Mouse (Mus musculus): ENCODE measurements around the gene Efcab6. TPM values are rescaled to one million over a fixed set of nuclear protein-coding genes. Genes with fewer than 3 reads are reported as not detected.

The Efcab6 gene
- polyA plus RNA-seq, 1 experiment from 2014 or later = 0.22 TPM

DNA sequence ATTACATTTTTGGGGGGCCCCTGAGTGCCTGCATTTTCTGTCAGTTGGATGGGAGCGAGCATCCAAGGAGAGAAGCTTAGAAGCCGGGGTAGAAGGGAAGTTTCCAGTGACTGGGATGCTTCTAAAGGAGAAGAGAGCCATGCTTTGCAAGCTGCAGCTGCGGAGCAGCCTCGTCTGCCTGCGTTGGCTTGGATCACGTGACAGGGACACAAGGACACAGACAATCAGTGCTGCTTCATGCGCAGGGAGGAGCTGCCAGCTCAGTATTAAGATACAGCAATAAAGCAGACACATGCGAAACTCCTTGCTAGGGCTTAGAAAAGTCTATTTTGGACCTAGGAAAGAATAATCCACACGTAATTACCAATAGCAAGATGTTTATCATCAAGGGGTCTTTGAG, 167.9 kb downstream of the Efcab6 start:
- ATAC-seq (ENCODE audit: low FRiP score, low TSS enrichment) (no peak), DNase-seq (peak; percentile 82)
- Histone ChIP-seq H3K4me2 (ENCODE audit: low read length) (peak overlapping the region; percentile 22; the same call in 1 of the 2 replicates), H3K27me3 (ENCODE audit: control insufficient read depth, insufficient read depth, low read length) (no peaks in the 10 kb centered on the region), H3K9ac (replicated peaks; ENCODE audit: low read length) (peak overlapping the region; percentile 26; the same call in 1 of the 2 replicates), H3K27ac (replicated peaks; ENCODE audit: low read depth, low read length) (0 out of 2 replicates have a peak overlapping the region, but pooled peaks have one; percentile 13), H3K4me3 (replicated peaks; ENCODE audit: low read depth, low read length) (no peak overlapping the region), H3K9me3 (ENCODE audit: control insufficient read depth, low read length) (no peaks in the 10 kb centered on the region), H3K36me3 (ENCODE audit: control insufficient read depth, insufficient read depth, low read length) (no peaks in the 10 kb centered on the region), H3K4me1 (ENCODE audit: control insufficient read depth, insufficient read depth, low read length) (0 out of 2 replicates have a peak, but pooled peaks cover 8% of the 10 kb centered on the region)
- 35% methylated on average over 9 of the region's 9 CpGs for WGBS

DNA sequence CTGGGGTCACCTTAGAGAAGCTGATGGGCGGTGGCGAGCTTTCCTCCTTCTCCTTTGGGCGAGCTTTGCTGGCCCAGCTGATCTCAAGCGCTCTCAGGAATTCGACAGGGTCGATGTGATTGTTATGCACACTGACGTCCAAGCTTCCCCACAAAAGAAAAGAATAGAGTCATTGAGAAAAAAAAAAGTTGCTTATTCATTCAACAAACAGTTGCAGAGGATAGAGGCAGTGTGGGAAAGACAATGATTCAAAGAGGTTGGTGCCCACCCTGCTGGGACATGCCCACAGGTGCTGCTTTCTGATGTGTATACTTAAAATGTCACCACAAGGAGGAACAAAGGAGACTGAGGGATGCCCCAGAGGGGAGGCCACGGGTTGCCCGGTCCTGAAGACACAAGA, 169.2 kb downstream of the Efcab6 start:
- H3K4me1 ChIP-seq (ENCODE audit: control insufficient read depth, insufficient read depth, low read length) = 0 out of 2 replicates have a peak, but pooled peaks cover 8% of the 10 kb centered on the region
- H3K4me2 ChIP-seq (ENCODE audit: low read length) = no peak overlapping the region
- H3K4me3 ChIP-seq (replicated peaks; ENCODE audit: low read depth, low read length) = no peak overlapping the region
- no peak overlapping the region for H3K27ac ChIP-seq (replicated peaks; ENCODE audit: low read depth, low read length)
- H3K9me3 ChIP-seq (ENCODE audit: control insufficient read depth, low read length) = no peaks in the 10 kb centered on the region
- no peaks in the 10 kb centered on the region for H3K27me3 ChIP-seq (ENCODE audit: control insufficient read depth, insufficient read depth, low read length)
- WGBS = 13% methylated on average over 9 of the region's 9 CpGs
- H3K9ac ChIP-seq (replicated peaks; ENCODE audit: low read length) = no peak overlapping the region
- H3K36me3 ChIP-seq (ENCODE audit: control insufficient read depth, insufficient read depth, low read length) = no peaks in the 10 kb centered on the region
- no peak for ATAC-seq (ENCODE audit: low FRiP score, low TSS enrichment)
- DNase-seq = no peak

DNA sequence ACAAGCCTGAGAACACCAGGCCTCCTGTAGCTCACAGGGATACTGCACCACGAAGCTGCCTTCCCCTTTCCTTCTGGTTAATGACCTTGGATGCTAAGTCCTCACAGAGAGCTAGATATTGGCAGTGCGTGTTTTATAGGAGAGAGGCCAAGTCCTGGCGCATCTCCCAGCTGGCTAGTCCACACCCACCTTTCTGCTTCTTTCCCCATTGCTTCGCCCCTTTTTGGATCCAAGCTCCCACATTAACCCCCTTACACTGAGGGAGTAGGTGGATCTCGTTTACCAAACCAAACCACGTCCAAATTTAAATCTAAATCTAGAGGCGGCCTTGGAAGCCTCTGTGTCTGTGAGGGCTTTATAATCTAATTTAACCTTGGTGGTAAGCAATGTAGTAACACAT, 170.9 kb downstream of the Efcab6 start:
- ATAC-seq (ENCODE audit: low FRiP score, low TSS enrichment) (no peak), DNase-seq (no peak)
- Histone ChIP-seq H3K27me3 (ENCODE audit: control insufficient read depth, insufficient read depth, low read length) (no peaks in the 10 kb centered on the region), H3K36me3 (ENCODE audit: control insufficient read depth, insufficient read depth, low read length) (no peaks in the 10 kb centered on the region), H3K9me3 (ENCODE audit: control insufficient read depth, low read length) (no peaks in the 10 kb centered on the region), H3K4me3 (replicated peaks; ENCODE audit: low read depth, low read length) (no peak overlapping the region), H3K27ac (replicated peaks; ENCODE audit: low read depth, low read length) (no peak overlapping the region), H3K4me2 (ENCODE audit: low read length) (no peak overlapping the region), H3K4me1 (ENCODE audit: control insufficient read depth, insufficient read depth, low read length) (0 out of 2 replicates have a peak, but pooled peaks cover 8% of the 10 kb centered on the region), H3K9ac (replicated peaks; ENCODE audit: low read length) (no peak overlapping the region)
- WGBS = 81% methylated on average over 7 of the region's 7 CpGs

DNA sequence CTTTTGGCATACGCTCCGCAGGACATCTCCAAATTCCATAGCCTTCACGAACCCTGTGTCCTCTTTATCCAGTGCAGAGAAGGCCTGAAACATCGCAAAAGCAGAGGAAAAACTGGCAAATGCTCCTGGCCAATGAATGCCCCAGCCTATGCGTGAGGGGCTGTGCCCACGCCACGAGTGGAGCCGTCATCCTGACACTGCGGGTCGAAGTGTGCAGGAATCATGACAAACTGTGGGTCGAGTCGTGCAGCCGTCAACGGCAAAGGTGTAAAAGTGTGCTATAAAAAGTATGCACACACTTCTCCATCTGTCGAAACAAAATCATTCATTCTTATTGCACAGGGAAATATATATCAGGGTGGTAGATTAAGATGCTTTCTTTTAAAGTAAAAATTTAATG, 172.3 kb downstream of the Efcab6 start:
- Histone ChIP-seq H3K9ac (replicated peaks; ENCODE audit: low read length) (no peak overlapping the region), H3K36me3 (ENCODE audit: control insufficient read depth, insufficient read depth, low read length) (no peaks in the 10 kb centered on the region), H3K4me1 (ENCODE audit: control insufficient read depth, insufficient read depth, low read length) (0 out of 2 replicates have a peak, but pooled peaks cover 8% of the 10 kb centered on the region), H3K4me2 (ENCODE audit: low read length) (no peak overlapping the region), H3K27ac (replicated peaks; ENCODE audit: low read depth, low read length) (no peak overlapping the region), H3K4me3 (replicated peaks; ENCODE audit: low read depth, low read length) (no peak overlapping the region), H3K9me3 (ENCODE audit: control insufficient read depth, low read length) (no peaks in the 10 kb centered on the region), H3K27me3 (ENCODE audit: control insufficient read depth, insufficient read depth, low read length) (no peaks in the 10 kb centered on the region)
- no peak for ATAC-seq (ENCODE audit: low FRiP score, low TSS enrichment)
- no peak for DNase-seq
- WGBS = 89% methylated on average over 15 of the region's 15 CpGs

DNA sequence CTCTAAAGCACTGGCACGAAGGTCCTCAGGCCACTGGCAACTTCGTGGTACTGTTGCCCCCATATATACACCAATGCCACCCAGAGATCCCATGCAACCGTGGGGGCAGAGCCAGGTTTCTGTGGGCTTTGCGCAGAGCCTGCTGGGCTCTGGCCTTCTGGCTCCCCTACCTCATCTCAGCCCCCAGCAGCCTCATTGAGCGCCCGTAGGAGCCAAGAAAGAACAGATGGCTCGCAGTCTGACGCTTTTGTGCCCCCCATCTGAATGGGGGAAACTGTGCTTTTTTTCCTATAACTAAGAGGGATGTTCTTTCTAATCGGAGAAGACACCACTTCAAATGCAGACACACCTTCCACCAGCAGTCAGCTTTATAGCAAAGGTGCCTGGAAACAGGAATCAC, 180.9 kb downstream of the Efcab6 start:
- WGBS = 86% methylated on average over 9 of the region's 9 CpGs
- no peak overlapping the region for H3K4me3 ChIP-seq (replicated peaks; ENCODE audit: low read depth, low read length)
- ATAC-seq (ENCODE audit: low FRiP score, low TSS enrichment) (no peak), DNase-seq (no peak)
- no peak overlapping the region for H3K4me2 ChIP-seq (ENCODE audit: low read length)
- no peaks in the 10 kb centered on the region for H3K4me1 ChIP-seq (ENCODE audit: control insufficient read depth, insufficient read depth, low read length)
- H3K9ac ChIP-seq (replicated peaks; ENCODE audit: low read length) = no peak overlapping the region
- H3K27ac ChIP-seq (replicated peaks; ENCODE audit: low read depth, low read length) = no peak overlapping the region
- no peaks in the 10 kb centered on the region for H3K9me3 ChIP-seq (ENCODE audit: control insufficient read depth, low read length)
- no peaks in the 10 kb centered on the region for H3K36me3 ChIP-seq (ENCODE audit: control insufficient read depth, insufficient read depth, low read length)
- H3K27me3 ChIP-seq (ENCODE audit: control insufficient read depth, insufficient read depth, low read length) = no peaks in the 10 kb centered on the region

DNA sequence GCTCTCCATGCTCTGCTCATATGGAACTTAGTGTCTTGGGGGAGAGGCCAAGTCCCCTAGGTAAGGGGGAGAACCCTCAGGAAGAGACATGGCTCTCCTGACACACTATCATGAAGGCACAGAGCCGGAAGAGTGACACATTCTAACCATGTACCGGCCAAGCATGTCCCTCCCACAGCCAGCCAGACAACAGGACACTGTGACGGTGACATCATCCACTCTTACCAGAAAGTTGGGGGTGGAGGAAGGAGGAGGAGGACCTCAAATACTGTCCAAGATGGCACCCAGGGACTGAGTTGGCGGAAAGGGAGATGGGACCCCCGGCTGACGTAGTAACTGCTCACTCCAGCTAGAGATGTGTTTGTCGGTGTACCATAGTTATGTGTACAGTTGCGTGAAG, 181.4 kb downstream of the Efcab6 start:
- ATAC-seq (ENCODE audit: low FRiP score, low TSS enrichment) (no peak), DNase-seq (no peak)
- H3K4me2 ChIP-seq (ENCODE audit: low read length) = no peak overlapping the region
- no peaks in the 10 kb centered on the region for H3K9me3 ChIP-seq (ENCODE audit: control insufficient read depth, low read length)
- H3K4me3 ChIP-seq (replicated peaks; ENCODE audit: low read depth, low read length) = no peak overlapping the region
- H3K9ac ChIP-seq (replicated peaks; ENCODE audit: low read length) = no peak overlapping the region
- 96% methylated on average over 8 of the region's 8 CpGs for WGBS
- H3K4me1 ChIP-seq (ENCODE audit: control insufficient read depth, insufficient read depth, low read length) = no peaks in the 10 kb centered on the region
- H3K27ac ChIP-seq (replicated peaks; ENCODE audit: low read depth, low read length) = no peak overlapping the region
- no peaks in the 10 kb centered on the region for H3K36me3 ChIP-seq (ENCODE audit: control insufficient read depth, insufficient read depth, low read length)
- H3K27me3 ChIP-seq (ENCODE audit: control insufficient read depth, insufficient read depth, low read length) = no peaks in the 10 kb centered on the region

DNA sequence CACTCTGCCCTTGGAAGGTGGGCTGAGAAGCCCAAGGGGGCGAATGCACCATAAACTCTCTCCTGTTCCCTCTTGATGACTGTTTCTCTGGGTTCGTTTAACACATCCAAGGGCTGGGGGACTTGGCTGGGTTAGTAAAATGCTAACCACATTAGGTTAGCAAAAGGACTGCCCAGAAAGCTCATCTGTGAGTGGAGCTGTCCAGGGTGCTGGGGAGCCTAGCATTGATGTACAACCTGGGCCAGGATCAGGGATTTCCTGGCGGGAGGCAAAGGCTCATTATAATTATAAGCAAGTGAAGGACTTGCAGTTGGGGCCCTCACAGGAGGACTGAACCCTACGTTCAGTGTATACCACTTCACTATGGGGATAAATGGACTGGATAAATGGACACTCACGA, 185.3 kb downstream of the Efcab6 start:
- ATAC-seq (ENCODE audit: low FRiP score, low TSS enrichment) = no peak
- Histone ChIP-seq H3K27ac (replicated peaks; ENCODE audit: low read depth, low read length) (no peak overlapping the region), H3K27me3 (ENCODE audit: control insufficient read depth, insufficient read depth, low read length) (no peaks in the 10 kb centered on the region), H3K9me3 (ENCODE audit: control insufficient read depth, low read length) (peaks cover 7% of the 10 kb centered on the region; the same call in 1 of the 2 replicates), H3K4me3 (replicated peaks; ENCODE audit: low read depth, low read length) (no peak overlapping the region), H3K9ac (replicated peaks; ENCODE audit: low read length) (no peak overlapping the region), H3K36me3 (ENCODE audit: control insufficient read depth, insufficient read depth, low read length) (no peaks in the 10 kb centered on the region), H3K4me2 (ENCODE audit: low read length) (no peak overlapping the region), H3K4me1 (ENCODE audit: control insufficient read depth, insufficient read depth, low read length) (no peaks in the 10 kb centered on the region)
- peak; percentile 29 for DNase-seq
- WGBS = 27% methylated on average over 5 of the region's 5 CpGs

DNA sequence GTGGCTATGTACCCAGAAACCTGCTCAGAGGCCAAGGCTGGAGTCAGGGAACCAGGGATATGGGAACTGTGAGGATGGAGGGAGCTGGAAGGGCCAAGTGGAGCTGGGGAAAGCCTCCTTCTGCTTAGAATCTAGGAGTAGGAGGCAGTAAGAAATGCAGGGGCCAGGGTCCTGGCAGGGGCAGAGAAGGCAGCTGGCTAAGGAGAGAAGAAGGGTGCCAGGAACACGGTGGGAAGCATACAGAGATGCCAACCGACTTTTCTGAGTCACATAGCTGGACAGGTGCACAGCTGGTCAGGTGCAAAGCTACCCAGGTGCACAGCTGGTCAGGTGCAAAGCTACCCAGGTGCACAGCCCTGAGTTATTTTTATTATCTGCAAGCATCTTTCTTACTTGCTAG, 187.3 kb downstream of the Efcab6 start:
- Histone ChIP-seq H3K36me3 (ENCODE audit: control insufficient read depth, insufficient read depth, low read length) (no peaks in the 10 kb centered on the region), H3K27ac (replicated peaks; ENCODE audit: low read depth, low read length) (no peak overlapping the region), H3K27me3 (ENCODE audit: control insufficient read depth, insufficient read depth, low read length) (no peaks in the 10 kb centered on the region), H3K4me2 (ENCODE audit: low read length) (no peak overlapping the region), H3K4me1 (ENCODE audit: control insufficient read depth, insufficient read depth, low read length) (no peaks in the 10 kb centered on the region), H3K4me3 (replicated peaks; ENCODE audit: low read depth, low read length) (no peak overlapping the region), H3K9ac (replicated peaks; ENCODE audit: low read length) (no peak overlapping the region), H3K9me3 (ENCODE audit: control insufficient read depth, low read length) (peaks cover 7% of the 10 kb centered on the region; the same call in 1 of the 2 replicates)
- DNase-seq (no peak), ATAC-seq (ENCODE audit: low FRiP score, low TSS enrichment) (no peak)
- WGBS = 75% methylated on average over 2 of the region's 2 CpGs

DNA sequence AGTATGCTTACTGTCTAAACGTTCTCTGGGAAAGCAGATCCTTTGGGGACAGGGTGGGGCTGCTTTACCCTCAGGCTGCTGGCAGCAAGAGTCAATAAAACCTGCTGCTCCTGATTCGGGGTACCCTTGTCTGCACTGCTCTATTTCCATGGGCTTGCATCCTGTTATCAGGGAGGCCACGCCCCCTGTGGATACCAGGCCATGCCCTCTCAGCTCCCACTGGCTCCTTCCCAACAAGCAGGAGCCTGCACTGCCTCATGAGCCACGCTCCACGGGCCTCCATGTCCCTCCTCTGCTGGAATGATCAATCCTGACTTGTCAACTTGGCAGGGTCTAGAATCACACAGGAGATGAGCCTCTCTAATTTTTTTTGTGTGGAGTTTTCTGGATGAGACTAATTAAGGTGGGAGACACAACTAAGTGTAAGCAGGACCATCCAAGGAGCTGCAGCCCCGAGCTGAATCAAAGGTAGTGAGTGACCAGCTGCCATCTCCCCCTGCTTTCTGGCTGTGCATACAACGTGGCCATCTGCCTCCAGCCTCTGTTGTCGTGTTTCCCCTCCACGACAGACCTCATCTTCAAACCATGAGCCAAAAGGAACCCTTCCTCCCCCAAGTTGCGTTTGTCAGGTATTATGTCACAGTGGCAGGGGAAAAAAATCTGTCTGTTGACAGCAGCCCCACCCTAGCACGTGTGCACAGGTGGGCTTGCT, 187.9 kb downstream of the Efcab6 start:
- H3K4me3 ChIP-seq (replicated peaks; ENCODE audit: low read depth, low read length) = no peak overlapping the region
- H3K4me2 ChIP-seq (ENCODE audit: low read length) = no peak overlapping the region
- no peaks in the 10 kb centered on the region for H3K36me3 ChIP-seq (ENCODE audit: control insufficient read depth, insufficient read depth, low read length)
- H3K9me3 ChIP-seq (ENCODE audit: control insufficient read depth, low read length) = peaks cover 7% of the 10 kb centered on the region; the same call in 1 of the 2 replicates
- no peak for ATAC-seq (ENCODE audit: low FRiP score, low TSS enrichment)
- 64% methylated on average over 11 of the region's 11 CpGs for WGBS
- no peak overlapping the region for H3K27ac ChIP-seq (replicated peaks; ENCODE audit: low read depth, low read length)
- no peak overlapping the region for H3K9ac ChIP-seq (replicated peaks; ENCODE audit: low read length)
- no peak for DNase-seq
- H3K4me1 ChIP-seq (ENCODE audit: control insufficient read depth, insufficient read depth, low read length) = no peaks in the 10 kb centered on the region
- H3K27me3 ChIP-seq (ENCODE audit: control insufficient read depth, insufficient read depth, low read length) = no peaks in the 10 kb centered on the region

All from midbrain, embryonic 14.5 days (tissue).